Mouse (Mus musculus): ENCODE measurements at regions not wholly inside any gene's neighbourhood (a gene's known extent, or its start where the extent isn't known, plus 50 kb on each side); places are given as distances from the start of the nearest gene placed in this dataset.

- DNase-seq = no peak
Observed at GRCm38 (mm10) chr17:70942478-70942877, 60.0 kb upstream of the Myom1 start.

DNA sequence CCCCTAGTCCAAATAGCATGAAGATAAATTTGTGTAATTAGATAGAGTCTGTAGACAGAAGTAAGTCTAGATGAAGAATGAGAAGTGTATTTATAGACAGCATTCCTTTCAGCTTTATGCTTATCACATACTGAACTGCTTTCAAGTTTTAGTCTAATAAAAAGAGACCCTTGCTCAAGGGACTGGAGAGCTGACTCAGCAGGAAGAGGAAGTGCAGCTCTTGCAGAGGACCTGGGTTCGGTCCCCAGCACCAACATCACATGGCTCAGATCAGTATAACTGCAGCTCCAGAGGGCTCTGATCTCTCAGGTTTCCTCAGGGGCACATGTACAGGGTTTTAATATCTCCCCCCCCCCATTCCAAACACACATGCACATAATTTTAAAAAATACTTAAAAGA is 68.2 kb upstream of the Myom1 start:
- DNase-seq = no peak

GRCm38 (mm10) chr17:70933122-70934050 is 69.0 kb upstream of the Myom1 start:
- no peak for DNase-seq

GRCm38 (mm10) chr17:70932565-70932964 is 69.9 kb upstream of the Myom1 start:
- DNase-seq = no peak

DNA sequence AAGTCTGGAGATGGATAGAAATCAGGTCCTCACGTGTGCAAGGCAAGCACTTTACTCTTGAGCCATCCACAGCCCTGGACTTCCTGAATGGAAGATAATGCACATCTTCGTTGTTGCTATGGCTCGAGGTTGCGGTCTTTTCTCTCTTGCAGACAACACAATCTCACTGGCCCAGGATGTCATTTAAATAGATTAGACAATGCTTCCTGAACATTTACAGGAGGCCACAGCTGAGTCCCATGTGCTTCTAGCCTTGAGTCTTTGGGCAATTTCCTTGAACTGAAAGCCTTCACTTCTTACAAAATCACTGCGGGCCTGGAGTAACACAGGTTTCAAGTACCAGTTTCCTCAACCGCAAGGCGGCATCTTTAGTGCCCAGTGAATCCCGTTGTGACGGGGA is 71.8 kb upstream of the Myom1 start:
- no peak for DNase-seq

DNA sequence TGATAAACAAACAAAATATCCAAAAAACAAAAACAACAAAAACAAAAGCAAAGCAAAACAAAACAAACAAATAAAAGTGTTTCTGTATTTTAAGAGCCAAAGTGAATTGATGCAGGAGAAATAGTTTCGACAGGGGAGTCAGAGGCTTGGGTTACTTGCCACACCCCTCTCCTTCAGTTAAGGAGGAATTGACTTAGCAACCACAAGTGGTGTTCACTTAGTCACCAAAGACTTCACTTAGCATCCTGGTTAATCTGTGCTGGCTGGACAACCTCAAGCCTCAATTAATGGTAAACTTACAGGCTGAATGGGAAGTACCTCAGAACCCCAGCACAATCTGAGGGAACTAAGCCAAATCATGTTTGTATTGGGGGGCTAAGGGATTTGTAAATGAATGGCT is 72.9 kb upstream of the Myom1 start:
- DNase-seq = no peak

- no peak for DNase-seq
Observed at GRCm38 (mm10) chr17:70924565-70925220, 71.3 kb upstream of the Tgif1 start.

DNA sequence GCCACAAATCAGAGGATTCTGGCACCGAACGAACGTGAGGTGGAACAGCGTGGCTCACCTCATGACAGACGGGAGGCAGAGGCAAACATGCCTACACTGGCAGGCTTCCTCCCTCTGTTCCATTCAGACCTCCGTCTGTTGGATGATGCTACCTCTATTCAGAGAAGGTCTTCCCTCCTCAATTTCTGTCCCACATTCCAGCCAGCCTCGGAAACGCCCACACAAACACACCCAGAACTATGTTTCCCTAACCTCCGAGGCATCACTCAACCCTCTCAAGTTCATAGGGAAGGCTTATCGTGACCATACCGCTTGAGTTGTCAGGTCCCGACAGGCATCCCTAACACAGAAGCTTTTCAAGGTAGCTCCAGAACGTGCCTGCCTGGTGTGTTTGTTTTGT is 68.3 kb upstream of the Tgif1 start:
- no peak for DNase-seq

GRCm38 (mm10) chr17:70920181-70920580 is 66.8 kb upstream of the Tgif1 start:
- no peak for DNase-seq

- no peak for DNase-seq
Observed at GRCm38 (mm10) chr17:70917183-70917935, 64.0 kb upstream of the Tgif1 start.

DNA sequence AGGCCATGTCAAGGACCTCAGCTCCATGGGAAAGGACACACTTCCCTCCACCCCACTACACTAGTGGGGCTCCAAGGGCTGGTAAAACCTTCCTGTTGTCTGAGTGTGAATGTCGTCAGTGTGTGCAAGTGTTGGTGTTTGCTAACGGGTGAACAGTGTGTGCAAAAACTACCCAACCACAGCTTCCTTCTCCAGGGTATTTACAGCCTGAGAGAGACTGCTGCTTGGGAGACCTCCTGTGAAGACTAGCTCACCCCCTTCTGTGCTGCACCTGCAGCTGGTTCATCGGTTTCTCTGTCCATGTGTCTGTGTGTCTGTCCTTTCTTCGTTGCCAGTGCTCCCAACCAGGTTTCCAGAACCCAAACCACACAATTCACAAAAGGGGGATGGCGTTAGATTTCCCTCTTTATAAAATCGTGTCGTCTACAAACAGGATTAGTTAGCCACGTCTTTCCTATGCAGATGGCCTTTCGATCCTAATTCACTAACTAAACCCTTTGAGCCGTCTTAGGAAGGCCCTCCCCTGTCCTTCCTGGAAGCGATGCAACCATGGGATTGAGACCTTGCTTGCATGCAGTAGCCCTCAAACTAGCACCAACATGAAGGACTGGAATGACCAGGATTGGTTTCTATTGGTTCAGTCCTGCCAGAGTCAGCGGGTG is 62.9 kb upstream of the Tgif1 start:
- DNase-seq = no peak

DNA sequence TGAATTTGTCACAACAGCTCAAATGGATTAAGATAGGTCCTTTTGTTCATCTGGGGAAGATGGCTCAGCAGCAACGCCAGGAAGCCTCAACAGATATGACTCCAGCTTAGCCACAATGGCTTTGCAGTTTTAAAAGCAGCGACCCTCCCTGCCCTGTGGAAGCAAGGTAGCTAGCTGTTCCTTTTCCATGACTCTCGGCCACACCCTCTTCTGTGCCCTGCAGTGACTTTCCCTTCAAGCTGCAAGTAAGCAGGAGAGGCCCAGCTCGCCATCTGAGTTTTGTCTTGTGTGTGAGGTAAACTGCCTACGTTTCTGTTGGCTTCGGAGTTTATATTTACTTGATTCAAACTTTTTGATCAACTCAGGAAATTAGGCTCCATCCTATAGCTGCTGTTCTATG is 62.1 kb upstream of the Tgif1 start:
- DNase-seq = no peak

GRCm38 (mm10) chr17:70910238-70910637 is 56.9 kb upstream of the Tgif1 start:
- DNase-seq = no peak

DNA sequence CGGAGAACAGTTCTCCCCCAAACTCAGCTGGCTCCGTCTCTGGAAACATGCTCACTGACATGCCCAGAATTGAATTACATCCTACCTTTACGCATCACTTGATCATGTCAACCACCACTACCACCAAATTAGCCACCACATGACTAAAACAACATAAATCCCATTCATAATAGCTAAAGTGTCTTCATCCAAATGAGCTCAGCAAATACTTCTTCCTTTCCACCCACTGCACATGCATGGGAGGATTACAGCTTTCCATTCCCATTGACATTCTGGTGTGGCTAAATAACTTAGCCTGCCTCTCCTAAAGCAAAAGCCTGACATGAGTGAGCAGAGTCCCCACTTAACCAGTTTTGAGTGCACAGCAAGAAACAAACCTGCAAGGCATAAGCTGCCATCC is 56.2 kb upstream of the Tgif1 start:
- no peak for DNase-seq

DNA sequence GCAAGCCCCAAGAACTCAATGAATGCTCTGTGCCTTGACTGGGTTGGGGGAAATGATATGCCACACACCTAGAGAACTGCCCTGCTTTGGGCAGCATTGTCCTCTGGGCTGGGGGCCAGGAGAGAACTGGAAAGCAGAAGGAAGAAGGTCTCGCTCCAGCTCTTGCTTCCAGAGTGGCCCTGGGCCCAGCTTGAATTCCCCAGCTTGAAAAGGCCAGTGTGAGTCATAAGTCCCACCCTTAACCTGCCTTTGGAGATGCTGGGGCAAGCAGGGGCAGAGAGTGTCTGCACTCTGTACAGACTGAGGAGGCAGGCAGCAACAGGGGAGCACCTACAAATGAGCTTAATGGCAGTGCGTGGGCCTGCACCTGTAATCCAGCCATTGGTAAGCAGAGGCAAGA is 55.0 kb upstream of the Tgif1 start:
- DNase-seq = peak; percentile 38 to 41

Data from cerebellum, postnatal 14 days (tissue).